Mouse (Mus musculus) bone marrow macrophage, adult 2 months (primary cell): ENCODE measurements around the gene Dnajb11.

ENCODE experiments used
- CTCF ChIP-seq: IDR thresholded peaks from 2 replicates; pipeline ENCODE4 v1.5.1; 2012; ENCODE audit warnings: low read depth, mild to moderate bottlenecking, low read length, moderate library complexity
- POLR2A ChIP-seq: IDR thresholded peaks from 2 replicates; pipeline ENCODE4 v1.6.1; 2012; ENCODE audit warnings: mild to moderate bottlenecking, low read depth, low read length, borderline replicate concordance

DNA sequence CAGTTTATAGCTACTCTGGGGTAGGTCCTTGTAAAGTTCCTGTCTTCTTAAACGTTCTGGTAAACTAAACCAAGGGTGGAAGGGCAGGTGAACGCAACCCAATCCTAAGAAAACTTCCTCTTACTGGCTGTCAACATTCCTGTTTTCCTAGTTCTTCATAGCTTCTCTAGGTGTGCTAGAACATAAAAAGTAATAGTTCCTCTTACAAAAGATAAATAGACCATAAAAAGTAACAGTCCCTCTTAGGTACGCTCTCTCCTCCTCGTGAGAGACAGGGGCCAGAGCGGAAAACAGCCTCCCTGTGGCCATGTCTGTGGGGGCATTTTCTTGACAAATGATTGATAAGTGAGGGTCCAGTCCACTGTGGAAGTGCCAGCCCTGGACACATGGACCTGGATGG, 12.8 kb upstream of the Dnajb11 start:
- TF ChIP-seq CTCF (no peak), POLR2A (no peak)
